Mouse (Mus musculus) spleen, adult 2 months (tissue): ENCODE measurements at regions not wholly inside any gene's neighbourhood (a gene's known extent, or its start where the extent isn't known, plus 50 kb on each side); places are given as distances from the start of the nearest gene placed in this dataset.
"Not testable (repeated sequence)": the region's sequence is repeated elsewhere in the genome, so short reads cannot be mapped to it uniquely, and the experiment has no call there.

ENCODE experiments used
- DNase-seq, 2 experiments: peaks; one replicate each; pipeline versions ENCODE4 v3.0.0 to v3.0.0-alpha.2; 2012 to 2021; ENCODE audit warnings: low spot score in 2 of 2, low read depth in 1 of 2
- H3K27ac ChIP-seq: fragments of 200-500 bp; 2 replicates; pipeline ENCODE4 v1.5.1; 2012; ENCODE audit warnings: low read length, inconsistent platforms; ENCODE audit not compliant: insufficient read depth
- H3K27me3 ChIP-seq: fragments of 200-500 bp; 2 replicates; pipeline ENCODE4 v1.6.1; 2012; ENCODE audit warnings: mild to moderate bottlenecking, moderate library complexity, low read length, inconsistent platforms; ENCODE audit not compliant: control insufficient read depth, insufficient read depth
- H3K36me3 ChIP-seq: fragments of 200-500 bp; 2 replicates; pipeline ENCODE4 v1.6.1; 2012; ENCODE audit warnings: mild to moderate bottlenecking, low read length, inconsistent platforms; ENCODE audit not compliant: control insufficient read depth, insufficient read depth
- H3K4me1 ChIP-seq: fragments of 200-500 bp; 2 replicates; pipeline ENCODE4 v1.6.1; 2011; ENCODE audit warnings: inconsistent platforms; ENCODE audit not compliant: control insufficient read depth, insufficient read depth, insufficient read length
- H3K4me3 ChIP-seq: fragments of 200-500 bp; 2 replicates; pipeline ENCODE4 v1.5.1; 2011; ENCODE audit warnings: mild to moderate bottlenecking, inconsistent platforms; ENCODE audit not compliant: insufficient read depth, insufficient read length; ENCODE audit errors: extremely low read depth
- CTCF ChIP-seq: fragments of 200-500 bp; IDR thresholded peaks from 2 replicates; pipeline ENCODE4 v1.5.1; 2011; ENCODE audit warnings: mild to moderate bottlenecking, inconsistent platforms; ENCODE audit not compliant: insufficient read depth, insufficient read length, insufficient replicate concordance; ENCODE audit errors: extremely low read depth
- POLR2A ChIP-seq: fragments of 200-500 bp; IDR thresholded peaks from 2 replicates; pipeline ENCODE4 v1.6.1; 2011; ENCODE audit warnings: low read depth, low read length, inconsistent platforms
- WGBS: fragments of 180-500 bp; shearing (Covaris S2); methylation state at CpG from one replicate; pipeline ENCODE4 v1.1.7; 2018; 5-methylcytosine and 5-hydroxymethylcytosine counted together

GRCm38 (mm10) chr15:92964901-92965300 is 310.1 kb downstream of the Gxylt1 start:
- no peaks in the 10 kb centered on the region for H3K36me3 ChIP-seq
- no peaks in the 10 kb centered on the region for H3K27me3 ChIP-seq
- TF ChIP-seq CTCF (no peak), POLR2A (no peak)
- no peaks in the 10 kb centered on the region for H3K4me1 ChIP-seq
- DNase-seq = no peak
- WGBS = 81% methylated on average over 3 of the region's 3 CpGs
- no peak overlapping the region for H3K27ac ChIP-seq
- H3K4me3 ChIP-seq = no peak overlapping the region

GRCm38 (mm10) chr15:92964131-92964530 is 310.8 kb downstream of the Gxylt1 start:
- Histone ChIP-seq H3K27ac (no peak overlapping the region), H3K36me3 (no peaks in the 10 kb centered on the region), H3K27me3 (no peaks in the 10 kb centered on the region), H3K4me1 (no peaks in the 10 kb centered on the region), H3K4me3 (no peak overlapping the region)
- DNase-seq = no peak
- WGBS = 77% methylated on average over 1 of the region's 1 CpGs
- TF ChIP-seq POLR2A (no peak), CTCF (no peak)

- not testable (repeated sequence) for H3K27me3 ChIP-seq, H3K27ac ChIP-seq, H3K36me3 ChIP-seq, H3K4me1 ChIP-seq, H3K4me3 ChIP-seq, DNase-seq
- WGBS = 84% methylated on average over 3 of the region's 3 CpGs
These were observed 324.1 kb downstream of the Gxylt1 start for GRCm38 (mm10) chr15:92950912-92951311.

GRCm38 (mm10) chr15:92946216-92946615 is 328.8 kb downstream of the Gxylt1 start:
- DNase-seq = no peak
- no peaks in the 10 kb centered on the region for H3K36me3 ChIP-seq
- 81% methylated on average over 5 of the region's 5 CpGs for WGBS
- H3K4me3 ChIP-seq = no peak overlapping the region
- TF ChIP-seq POLR2A (no peak), CTCF (no peak)
- H3K27me3 ChIP-seq = no peaks in the 10 kb centered on the region
- H3K4me1 ChIP-seq = no peaks in the 10 kb centered on the region
- no peak overlapping the region for H3K27ac ChIP-seq

GRCm38 (mm10) chr15:92903821-92904220 is 371.2 kb downstream of the Gxylt1 start:
- H3K27ac ChIP-seq = no peak overlapping the region
- no peak for DNase-seq
- H3K4me3 ChIP-seq = no peak overlapping the region
- H3K4me1 ChIP-seq = no peaks in the 10 kb centered on the region
- no peaks in the 10 kb centered on the region for H3K36me3 ChIP-seq
- no peak for TF ChIP-seq CTCF
- TF ChIP-seq POLR2A = no peak
- no peaks in the 10 kb centered on the region for H3K27me3 ChIP-seq
- 86% methylated on average over 8 of the region's 8 CpGs for WGBS

GRCm38 (mm10) chr15:92897277-92897676 is 377.7 kb downstream of the Gxylt1 start:
- DNase-seq = no peak
- Histone ChIP-seq H3K27ac (no peak overlapping the region), H3K4me3 (no peak overlapping the region), H3K27me3 (no peaks in the 10 kb centered on the region), H3K36me3 (no peaks in the 10 kb centered on the region), H3K4me1 (no peaks in the 10 kb centered on the region)
- 81% methylated on average over 7 of the region's 7 CpGs for WGBS
- TF ChIP-seq CTCF = no peak
- TF ChIP-seq POLR2A = no peak

GRCm38 (mm10) chr15:92895836-92896235 is 379.1 kb downstream of the Gxylt1 start:
- H3K27ac ChIP-seq = no peak overlapping the region
- 74% methylated on average over 4 of the region's 4 CpGs for WGBS
- no peak for DNase-seq

More at GRCm38 (mm10) chr15:92895836-92896235, 379.1 kb downstream of the Gxylt1 start:
- TF ChIP-seq CTCF (no peak), POLR2A (no peak)
- Histone ChIP-seq H3K27me3 (no peaks in the 10 kb centered on the region), H3K4me3 (no peak overlapping the region), H3K36me3 (no peaks in the 10 kb centered on the region), H3K4me1 (no peaks in the 10 kb centered on the region)
